Mouse (Mus musculus) olfactory bulb, adult 2 months (tissue): ENCODE data around the gene Adora1.

Experiments
- CTCF ChIP-seq: fragments of 200-500 bp; IDR thresholded peaks from 2 replicates; pipeline ENCODE4 v1.5.1; 2012; ENCODE audit warnings: low read depth, mild to moderate bottlenecking, low read length, moderate library complexity; ENCODE audit not compliant: insufficient read depth
- POLR2A ChIP-seq: fragments of 200-500 bp; IDR thresholded peaks from 2 replicates; pipeline ENCODE4 v1.6.1; 2012; ENCODE audit warnings: mild to moderate bottlenecking, low read depth, low read length, moderate library complexity; ENCODE audit not compliant: insufficient read depth

- TF ChIP-seq POLR2A (no peak), CTCF (no peak)
These were observed 44.9 kb upstream of the Adora1 start for GRCm38 (mm10) chr1:134280174-134280573.
